Mouse (Mus musculus) E14TG2a.4 (cell line): Measurements from ENCODE around the gene Tldc2.
A peak's percentile ranks its signal among the peaks of the same experiment; 100 is the strongest.

ENCODE experiments used
- H3K27me3 ChIP-seq: 2 replicates; pipeline ENCODE4 v1.6.1; 2014; ENCODE audit warnings: low read length, control low read depth; ENCODE audit not compliant: insufficient read depth
- H3K36me3 ChIP-seq: 2 replicates; pipeline ENCODE4 v1.6.1; 2014; ENCODE audit warnings: low read length, control low read depth; ENCODE audit not compliant: insufficient read depth
- H3K4me1 ChIP-seq: replicated peaks from 2 replicates; pipeline ENCODE4 v1.6.1; 2014; ENCODE audit warnings: low read depth, low read length, control low read depth
- H3K4me3 ChIP-seq: replicated peaks from 2 replicates; pipeline ENCODE4 v1.5.1; 2014; ENCODE audit warnings: mild to moderate bottlenecking, low read length
- H3K9me3 ChIP-seq: 2 replicates; pipeline ENCODE4 v1.6.1; 2014; ENCODE audit warnings: low read length, control low read depth
- CTCF ChIP-seq: conservative IDR thresholded peaks from 2 replicates; pipeline ENCODE4 v1.5.1; 2014; ENCODE audit warnings: low read length
- NANOG ChIP-seq: IDR thresholded peaks from 2 replicates; pipeline ENCODE4 v1.6.1; 2014; ENCODE audit warnings: borderline replicate concordance, low read length, mixed read lengths
- POU5F1 ChIP-seq: IDR thresholded peaks from 2 replicates; pipeline ENCODE4 v1.6.1; 2014; ENCODE audit warnings: low read length, borderline replicate concordance

The Tldc2 gene

DNA sequence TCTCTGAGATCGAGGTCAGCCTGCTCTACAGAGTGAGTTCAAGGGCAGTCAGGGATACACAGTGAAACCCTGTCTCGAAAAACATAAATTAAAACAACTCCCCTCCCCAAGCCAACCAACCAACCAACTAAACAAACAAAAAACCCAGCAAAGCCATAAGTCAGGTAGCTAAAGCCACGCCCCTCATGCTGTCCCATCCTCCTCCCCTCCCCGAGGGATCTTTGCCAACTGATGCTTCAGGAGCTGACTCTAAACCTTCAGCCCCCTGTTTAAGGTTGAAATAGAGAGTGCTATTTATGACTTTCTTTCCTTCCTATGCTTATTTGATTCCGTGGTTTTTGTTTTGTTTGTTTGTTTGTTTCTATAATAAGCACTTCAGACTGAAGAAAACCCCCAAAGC lies 39.9 kb upstream of the Tldc2 start:
- peaks cover 20% of the 10 kb centered on the region for H3K4me1 ChIP-seq
- H3K9me3 ChIP-seq = peaks cover 6% of the 10 kb centered on the region
- H3K27me3 ChIP-seq = peaks cover 3% of the 10 kb centered on the region; the same call in 1 of the 2 replicates
- 0 out of 2 replicates have a peak, but pooled peaks cover 10% of the 10 kb centered on the region for H3K36me3 ChIP-seq
- no peak for TF ChIP-seq POU5F1
- TF ChIP-seq CTCF = no peak
- TF ChIP-seq NANOG = no peak
- H3K4me3 ChIP-seq = no peak overlapping the region

GRCm38 (mm10) chr2:157048395-157049181 lies 38.3 kb upstream of the Tldc2 start:
- Histone ChIP-seq H3K4me3 (no peak overlapping the region), H3K4me1 (peaks cover 34% of the 10 kb centered on the region), H3K9me3 (peaks cover 6% of the 10 kb centered on the region), H3K36me3 (0 out of 2 replicates have a peak, but pooled peaks cover 10% of the 10 kb centered on the region), H3K27me3 (no peaks in the 10 kb centered on the region)
- TF ChIP-seq POU5F1 (no peak), CTCF (no peak), NANOG (no peak)

DNA sequence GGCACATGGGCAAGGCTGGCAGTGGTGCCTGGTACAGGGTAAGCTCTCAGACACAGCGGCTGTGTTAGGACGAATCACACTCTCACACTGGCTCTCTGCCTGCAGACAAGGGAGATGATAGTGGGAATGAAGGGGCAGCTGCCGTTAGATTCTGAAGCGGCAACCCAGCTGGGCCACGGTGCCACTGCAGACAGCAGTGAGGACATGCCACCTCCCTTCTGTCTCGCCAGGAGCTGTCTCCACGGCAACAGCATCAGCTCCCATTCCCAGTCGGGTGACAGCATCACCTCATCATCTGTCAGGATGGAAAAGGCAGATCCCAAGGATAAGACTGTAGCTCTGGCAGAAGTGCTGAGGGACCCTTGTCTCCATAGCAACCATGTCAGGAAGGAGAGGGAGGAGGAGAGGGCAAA lies 37.0 kb upstream of the Tldc2 start:
- H3K9me3 ChIP-seq = peaks cover 6% of the 10 kb centered on the region
- H3K36me3 ChIP-seq = 0 out of 2 replicates have a peak, but pooled peaks cover 10% of the 10 kb centered on the region
- H3K4me3 ChIP-seq = no peak overlapping the region
- TF ChIP-seq NANOG (no peak), POU5F1 (no peak), CTCF (no peak)
- no peaks in the 10 kb centered on the region for H3K27me3 ChIP-seq
- peaks cover 44% of the 10 kb centered on the region for H3K4me1 ChIP-seq

DNA sequence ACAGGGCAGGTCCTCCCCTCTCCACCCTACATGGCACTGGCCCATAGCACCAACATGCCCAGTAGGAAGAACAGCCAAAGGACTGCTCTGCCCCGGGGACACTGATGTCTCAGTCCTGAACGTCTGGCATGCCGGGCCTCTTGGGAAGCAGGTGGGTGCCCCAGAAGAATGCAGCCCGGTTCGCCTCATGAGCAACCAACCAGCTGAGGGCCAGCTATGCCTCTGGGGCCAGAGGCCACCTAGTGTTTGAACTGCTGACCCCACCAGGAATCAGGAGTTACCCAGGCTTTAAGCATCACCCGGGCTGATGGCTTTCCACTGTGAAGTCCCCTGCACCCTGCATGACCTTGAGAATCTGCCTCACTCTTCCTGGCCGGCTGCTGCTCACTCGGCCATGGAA lies 34.4 kb upstream of the Tldc2 start:
- no peaks in the 10 kb centered on the region for H3K27me3 ChIP-seq
- H3K9me3 ChIP-seq = no peaks in the 10 kb centered on the region

GRCm38 (mm10) chr2:157053124-157053523 lies 33.7 kb upstream of the Tldc2 start:
- H3K36me3 ChIP-seq = 0 out of 2 replicates have a peak, but pooled peaks cover 4% of the 10 kb centered on the region
- H3K4me1 ChIP-seq = peaks cover 68% of the 10 kb centered on the region
- no peaks in the 10 kb centered on the region for H3K9me3 ChIP-seq
- TF ChIP-seq CTCF (no peak), NANOG (no peak), POU5F1 (no peak)
- no peaks in the 10 kb centered on the region for H3K27me3 ChIP-seq
- H3K4me3 ChIP-seq = no peak overlapping the region

More for the DNA sequence above, 34.4 kb upstream of the Tldc2 start:
- H3K4me3 ChIP-seq = no peak overlapping the region
- 0 out of 2 replicates have a peak, but pooled peaks cover 4% of the 10 kb centered on the region for H3K36me3 ChIP-seq
- H3K4me1 ChIP-seq = peaks cover 64% of the 10 kb centered on the region
- TF ChIP-seq NANOG = no peak
- no peak for TF ChIP-seq CTCF
- TF ChIP-seq POU5F1 = no peak

- TF ChIP-seq CTCF (peak; percentile 82), NANOG (no peak)
- Histone ChIP-seq H3K27me3 (no peaks in the 10 kb centered on the region), H3K36me3 (0 out of 2 replicates have a peak, but pooled peaks cover 4% of the 10 kb centered on the region), H3K4me3 (no peak overlapping the region), H3K9me3 (no peaks in the 10 kb centered on the region), H3K4me1 (peaks cover 67% of the 10 kb centered on the region)
Observed at GRCm38 (mm10) chr2:157053787-157054186, 33.1 kb upstream of the Tldc2 start.

- Histone ChIP-seq H3K27me3 (no peaks in the 10 kb centered on the region), H3K4me1 (peaks cover 68% of the 10 kb centered on the region), H3K9me3 (no peaks in the 10 kb centered on the region), H3K36me3 (0 out of 2 replicates have a peak, but pooled peaks cover 4% of the 10 kb centered on the region), H3K4me3 (no peak overlapping the region)
- no peak for TF ChIP-seq CTCF
- no peak for TF ChIP-seq POU5F1
- TF ChIP-seq NANOG = no peak
Observed at GRCm38 (mm10) chr2:157054297-157054696, 32.6 kb upstream of the Tldc2 start.

DNA sequence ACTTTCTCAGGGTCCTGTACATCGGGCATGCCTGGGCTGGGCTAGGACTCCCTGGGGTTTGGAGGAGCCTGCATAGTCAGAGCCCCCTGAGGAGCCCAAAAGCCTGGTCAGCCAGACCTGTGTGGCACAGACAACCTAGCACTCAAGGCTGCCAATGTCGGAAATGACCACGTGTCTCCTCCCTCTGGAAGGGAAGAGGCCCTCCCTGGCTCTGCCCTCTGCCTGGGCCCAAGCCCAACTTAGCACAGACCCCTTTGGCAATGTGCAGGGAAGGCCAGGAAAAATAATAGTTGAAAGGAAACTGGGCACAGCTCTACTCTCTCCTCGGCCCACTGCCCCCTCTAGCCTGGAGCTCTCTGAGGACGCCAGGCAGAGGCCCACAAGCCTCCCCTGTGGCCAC lies 32.0 kb upstream of the Tldc2 start:
- Histone ChIP-seq H3K27me3 (no peaks in the 10 kb centered on the region), H3K9me3 (no peaks in the 10 kb centered on the region), H3K4me1 (peaks cover 72% of the 10 kb centered on the region), H3K4me3 (peak overlapping the region; percentile 26; the same call in 1 of the 2 replicates), H3K36me3 (0 out of 2 replicates have a peak, but pooled peaks cover 4% of the 10 kb centered on the region)
- TF ChIP-seq CTCF = no peak
- TF ChIP-seq NANOG = no peak
- TF ChIP-seq POU5F1 = no peak

GRCm38 (mm10) chr2:157055721-157056120 lies 31.1 kb upstream of the Tldc2 start:
- H3K4me3 ChIP-seq = no peak overlapping the region
- H3K9me3 ChIP-seq = no peaks in the 10 kb centered on the region
- H3K4me1 ChIP-seq = peaks cover 78% of the 10 kb centered on the region
- no peaks in the 10 kb centered on the region for H3K27me3 ChIP-seq
- TF ChIP-seq POU5F1 = no peak
- no peak for TF ChIP-seq CTCF
- TF ChIP-seq NANOG = no peak
- no peaks in the 10 kb centered on the region for H3K36me3 ChIP-seq
